Mouse (Mus musculus): Measurements from ENCODE around the gene Acer1.

Acer1 gene

GRCm38 (mm10) chr17:56982013-56982412, at the start of gene Acer1:
Gene Acer1, minus strand, starts transcription at chr17:56982126.
- no peak for DNase-seq

DNA sequence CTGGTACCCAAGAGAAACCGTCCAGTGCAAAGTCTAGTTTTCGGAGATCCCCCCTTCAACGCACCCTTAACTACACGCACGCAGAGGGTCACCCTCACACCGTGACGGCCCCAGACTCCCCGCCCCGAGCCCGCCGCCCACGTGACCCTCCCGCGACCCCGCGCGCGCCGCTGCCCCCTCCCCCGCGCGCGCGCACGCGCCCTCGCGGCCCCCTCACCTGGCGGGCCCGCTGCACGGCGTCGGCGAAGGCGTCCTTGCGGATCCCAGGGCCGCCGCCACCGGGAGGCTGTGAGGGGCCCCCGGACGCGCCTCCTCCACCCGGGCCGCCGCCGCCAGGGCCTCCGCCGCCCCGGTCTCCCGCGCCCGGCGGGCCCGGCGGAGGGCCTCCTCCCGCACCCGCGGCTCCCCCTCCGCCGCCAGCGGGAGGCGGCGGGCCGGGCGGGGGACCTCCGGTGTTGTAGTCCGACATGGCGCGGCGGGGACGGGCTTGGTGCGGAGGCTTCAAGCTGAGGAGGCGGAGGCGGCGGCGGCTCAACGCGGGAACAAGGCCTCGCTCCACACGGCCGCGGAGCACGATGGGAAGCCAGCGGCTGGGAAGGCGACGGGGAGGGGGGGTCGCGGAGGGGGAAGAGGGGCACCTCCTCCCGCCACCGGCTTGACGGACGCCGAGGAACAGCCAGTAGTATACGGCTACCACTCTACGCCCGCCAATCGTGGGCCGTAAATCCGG, 49.2 kb upstream of the Acer1 start, which contains the start of gene Khsrp:
TSS of gene Khsrp (minus strand) at position 592 of the 730 bp plus-strand sequence.
- peak; percentile 55 for DNase-seq

DNA sequence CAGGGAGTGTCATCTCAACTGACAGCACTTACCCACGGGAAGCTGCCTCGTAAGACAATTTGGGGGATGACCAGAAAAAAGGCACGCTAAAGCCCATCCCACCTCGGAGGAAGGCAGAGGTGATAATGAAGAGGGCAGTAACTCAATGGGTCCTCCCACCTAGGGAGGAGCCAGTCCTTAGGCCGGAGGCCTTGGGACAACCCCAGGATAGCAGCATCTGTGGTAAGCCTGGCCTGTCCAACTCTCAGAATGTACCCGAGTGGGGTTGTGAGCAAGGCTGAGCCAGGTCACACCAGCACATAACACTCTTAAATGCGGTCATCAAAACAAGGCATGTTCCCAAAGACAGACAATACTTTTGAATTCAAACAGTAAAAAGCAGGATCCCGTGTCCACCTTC, 47.8 kb upstream of the Acer1 start:
- DNase-seq = peak; percentile 22

GRCm38 (mm10) chr17:57027471-57027870, 45.5 kb upstream of the Acer1 start:
- DNase-seq = no peak

DNA sequence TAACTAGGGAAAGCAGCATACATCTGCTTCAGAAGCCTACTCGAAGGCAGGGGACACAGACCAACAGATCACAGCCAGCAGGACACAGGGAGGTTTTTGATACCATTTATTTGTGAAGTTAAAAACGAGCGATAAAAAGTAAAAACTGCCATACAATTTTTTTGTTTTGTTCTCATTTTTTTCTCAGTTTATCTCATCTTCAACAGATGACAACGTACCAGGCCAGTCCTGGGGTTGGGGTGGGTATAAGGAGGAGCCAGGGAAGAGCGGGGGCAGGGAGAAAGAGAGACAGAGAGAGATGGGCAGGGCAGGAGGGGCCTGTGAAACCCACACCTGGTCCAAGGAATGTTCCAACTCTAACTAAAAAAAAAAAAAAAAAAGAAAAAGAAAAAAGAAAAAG, 39.0 kb upstream of the Acer1 start:
- no peak for DNase-seq

GRCm38 (mm10) chr17:57019693-57020092, 37.8 kb upstream of the Acer1 start:
- no peak for DNase-seq

DNA sequence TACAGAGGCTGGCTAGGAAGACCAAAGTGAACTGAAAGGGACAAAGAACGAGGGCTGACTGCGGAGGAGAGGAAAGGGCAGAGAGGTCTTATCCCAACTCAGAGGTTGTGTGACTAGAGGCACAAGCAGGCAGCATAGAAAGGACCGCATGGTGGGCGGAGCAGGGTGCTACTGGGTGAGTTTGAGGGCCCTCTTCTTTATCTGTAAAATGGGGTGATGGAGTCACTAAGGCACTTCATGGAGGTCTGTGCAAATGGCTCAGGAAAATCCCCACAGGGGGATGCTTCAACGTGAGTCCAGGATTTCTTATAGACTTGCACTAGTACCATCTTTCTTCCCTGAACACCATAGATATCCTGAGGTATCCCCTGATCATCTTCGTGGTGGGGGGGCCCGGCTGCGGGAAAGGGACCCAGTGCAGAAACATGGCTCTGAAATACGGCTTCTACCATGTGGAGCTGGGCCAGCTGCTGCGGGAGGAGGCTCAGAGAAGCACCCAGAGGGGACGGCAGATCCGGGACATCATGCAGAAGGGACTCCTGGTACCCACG, 30.4 kb upstream of the Acer1 start:
- no peak for DNase-seq

GRCm38 (mm10) chr17:57011236-57012141, 29.6 kb upstream of the Acer1 start, which contains the start of the genes Gtf2f1 and Gm17949:
Gene Gtf2f1, minus strand, starts transcription at chr17:57011288.
Gene Gm17949, plus strand, starts transcription at chr17:57011469.
- peak; percentile 96 for DNase-seq

DNA sequence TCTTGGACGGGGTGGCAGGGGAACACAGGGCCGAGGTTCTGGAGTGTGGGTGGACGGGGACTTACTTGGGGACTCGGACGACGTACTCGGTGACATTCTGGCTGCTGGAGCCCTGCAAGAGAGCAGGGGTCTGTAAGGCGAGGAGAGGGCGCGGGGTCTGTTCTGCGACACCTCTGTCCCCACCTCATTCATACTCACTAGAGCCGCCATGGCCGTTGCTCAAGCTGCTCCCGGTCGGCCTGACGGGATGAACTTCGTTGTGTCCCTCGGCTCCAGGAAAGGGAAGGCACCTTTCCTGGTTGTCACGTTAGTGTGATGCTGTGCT, 28.9 kb upstream of the Acer1 start:
- DNase-seq = no peak

GRCm38 (mm10) chr17:57007137-57007905, 25.4 kb upstream of the Acer1 start:
- no peak for DNase-seq

- no peak for DNase-seq
Measured at GRCm38 (mm10) chr17:57003994-57004393, 22.1 kb upstream of the Acer1 start.

DNA sequence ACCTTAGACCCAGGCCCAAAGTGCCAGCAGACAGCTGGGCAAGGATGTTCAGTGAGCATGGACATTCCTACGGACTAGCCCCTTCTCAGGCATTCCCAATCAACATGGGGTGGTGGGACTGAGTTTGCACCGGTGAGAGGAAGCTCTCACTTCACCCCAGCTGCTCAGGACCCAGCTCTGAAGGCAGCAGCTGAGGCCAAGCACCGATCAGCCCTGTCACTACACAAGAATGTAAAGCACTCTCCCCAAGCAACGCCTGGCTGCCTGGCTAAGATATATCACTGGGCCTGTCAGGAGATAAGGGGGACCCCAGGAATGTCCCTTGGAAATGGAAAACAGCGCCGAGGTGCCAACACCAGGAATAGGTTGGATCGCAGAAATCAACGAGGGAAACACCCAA, 19.3 kb upstream of the Acer1 start:
- DNase-seq = no peak

- DNase-seq = no peak
Measured at GRCm38 (mm10) chr17:56999968-57000609, 18.2 kb upstream of the Acer1 start, which contains the start of gene Pspn. Gene Pspn, minus strand, starts transcription at chr17:57000018.

DNA sequence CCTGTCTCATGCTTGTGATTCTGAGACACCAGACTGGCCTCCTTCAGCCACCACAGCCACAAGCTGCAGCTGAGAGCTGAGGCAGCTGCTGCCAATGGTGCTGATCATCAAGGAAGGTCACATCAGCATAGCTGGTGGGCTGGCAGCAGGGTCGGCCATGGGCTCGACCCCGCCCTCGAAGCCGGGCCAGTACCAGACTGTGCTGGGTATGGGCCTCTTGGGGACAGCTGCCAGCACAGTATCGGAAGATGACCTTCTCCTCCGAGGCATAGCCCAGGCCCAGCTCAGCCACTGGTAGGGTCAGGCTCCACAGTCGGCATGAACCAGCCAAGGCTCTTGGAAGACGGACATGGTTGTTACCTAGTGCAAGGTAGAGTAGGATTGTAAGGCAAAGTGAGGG, 17.5 kb upstream of the Acer1 start:
- no peak for DNase-seq

DNA sequence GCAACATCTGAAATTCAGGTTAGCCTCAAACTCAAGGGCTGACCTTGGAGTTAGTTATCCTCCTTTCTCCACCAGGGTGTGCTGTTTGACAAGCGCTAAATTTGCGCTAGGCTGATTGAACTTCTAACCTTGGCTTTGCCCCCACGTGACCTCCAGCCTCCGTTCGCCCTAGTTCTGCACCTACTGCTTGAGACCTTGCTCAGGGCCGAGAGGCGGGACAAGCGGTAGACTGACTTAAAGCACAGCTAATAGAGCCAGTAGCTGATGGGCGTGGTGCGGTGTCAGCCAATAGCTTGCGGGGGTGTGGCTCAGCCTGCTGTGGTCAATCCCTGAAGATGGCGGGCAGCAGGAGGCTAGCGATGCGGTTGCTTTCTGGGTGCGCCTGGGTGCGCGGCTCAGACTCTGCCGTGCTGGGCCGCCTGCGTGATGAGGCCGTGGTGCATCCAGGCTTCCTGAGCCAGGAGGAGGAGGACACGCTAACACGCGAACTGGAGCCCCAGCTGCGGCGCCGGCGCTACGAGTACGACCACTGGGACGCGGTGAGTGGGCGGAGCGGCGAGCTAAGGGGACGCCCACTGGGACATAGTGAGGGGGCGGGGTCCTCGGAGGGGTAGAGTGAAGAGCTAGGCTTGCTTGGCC, 15.2 kb upstream of the Acer1 start, which contains the start of gene Alkbh7:
TSS of gene Alkbh7 (plus strand) at position 311 of the 639 bp plus-strand sequence.
- DNase-seq = peak; percentile 99

DNA sequence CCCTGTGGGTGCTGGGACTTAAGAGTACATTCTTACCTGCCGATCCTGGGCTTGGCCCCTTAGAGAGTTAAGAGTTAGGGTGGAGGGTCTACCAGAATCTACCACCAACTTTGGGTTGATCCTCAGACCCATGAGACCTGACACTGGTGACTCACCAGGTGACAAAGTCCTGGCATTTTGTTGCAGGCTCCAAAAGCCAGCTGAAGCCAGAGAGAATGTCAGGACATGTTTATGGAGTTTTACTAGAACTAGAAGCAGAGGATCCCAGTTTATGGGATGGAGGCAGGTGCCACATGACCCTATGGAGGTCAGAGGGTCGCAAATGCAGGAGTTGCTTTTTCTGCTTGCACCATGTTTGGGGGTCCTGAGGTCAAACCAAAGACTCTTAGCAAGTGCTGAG, 14.6 kb upstream of the Acer1 start:
- DNase-seq = no peak

- DNase-seq = no peak
Measured at GRCm38 (mm10) chr17:56995046-56995445, 13.1 kb upstream of the Acer1 start.

- no peak for DNase-seq
Measured at GRCm38 (mm10) chr17:56990966-56991365, 9.0 kb upstream of the Acer1 start.

DNA sequence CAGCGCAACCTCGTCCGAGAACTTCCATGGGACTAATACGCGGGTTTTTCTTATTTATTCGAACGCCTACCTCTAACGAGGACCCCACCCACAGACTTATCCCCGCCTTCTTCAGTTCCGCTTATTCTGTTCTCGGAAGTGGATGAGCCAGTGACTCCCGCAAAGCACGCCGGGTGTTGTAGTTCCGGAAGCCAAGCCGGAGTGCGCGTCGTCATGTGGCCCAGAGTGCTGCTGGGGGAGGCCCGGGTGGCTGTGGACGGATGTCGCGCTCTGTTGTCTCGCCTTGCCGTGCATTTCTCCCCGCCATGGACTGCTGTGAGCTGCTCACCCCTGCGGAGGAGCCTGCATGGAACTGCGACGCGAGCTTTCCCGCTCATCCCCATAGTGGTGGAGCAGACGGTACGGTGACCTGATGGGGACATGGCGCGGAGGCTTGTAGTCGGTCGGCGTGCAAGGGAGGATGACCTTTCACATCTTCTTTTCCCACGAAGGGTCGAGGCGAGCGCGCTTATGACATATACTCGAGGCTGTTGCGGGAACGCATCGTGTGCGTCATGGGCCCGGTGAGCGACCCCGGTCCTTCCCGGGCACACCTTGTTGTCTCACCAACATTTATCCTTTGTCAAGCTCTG, 8.3 kb upstream of the Acer1 start, which contains the start of gene Clpp:
TSS of gene Clpp (plus strand) at position 191 of the 632 bp plus-strand sequence.
- DNase-seq = peak; percentile 98

- DNase-seq = peak; percentile 87
Measured at GRCm38 (mm10) chr17:56989467-56990114, 7.7 kb upstream of the Acer1 start.

All from lung, postnatal 10 days (tissue).